Mouse (Mus musculus) urinary bladder, adult 2 months (tissue): ENCODE data around the gene Olfr18. TPM values are rescaled to one million over a fixed set of nuclear protein-coding genes. Genes with fewer than 3 reads are reported as not detected.
"Not testable (repeated sequence)": the region's sequence is repeated elsewhere in the genome, so short reads cannot be mapped to it uniquely, and the experiment has no call there.

Source experiments
- DNase-seq: peaks from one replicate; pipeline ENCODE4 v3.0.0; 2022; ENCODE audit warnings: low spot score
- polyA plus RNA-seq: library from polyadenylated mRNA; depleted of rRNA; stranded (reverse); fragments of >200 nt; gene quantifications from 2 replicates; pipeline ENCODE4 v1.2.3, GENCODE M21; 2012; rRNA removed

Gene Olfr18
- polyA plus RNA-seq = not detected in 2 replicates

GRCm38 (mm10) chr9:20335994-20336393 lies at the start of gene Olfr18:
Gene Olfr18, minus strand, starts transcription at chr9:20336094.
- DNase-seq = no peak

GRCm38 (mm10) chr9:20385343-20385703 lies 49.4 kb upstream of the Olfr18 start:
- DNase-seq = no peak

GRCm38 (mm10) chr9:20384532-20385342 lies 48.8 kb upstream of the Olfr18 start, which contains the start of gene Zfp560:
Gene Zfp560, minus strand, starts transcription at chr9:20385177.
- peak; percentile 79 for DNase-seq

GRCm38 (mm10) chr9:20383659-20384058 lies 47.8 kb upstream of the Olfr18 start:
- no peak for DNase-seq

GRCm38 (mm10) chr9:20374712-20375111 lies 38.8 kb upstream of the Olfr18 start:
- no peak for DNase-seq

- no peak for DNase-seq
Measured at GRCm38 (mm10) chr9:20367311-20367710, 31.4 kb upstream of the Olfr18 start.

- DNase-seq = no peak
Measured at GRCm38 (mm10) chr9:20348501-20348900, 12.6 kb upstream of the Olfr18 start.

GRCm38 (mm10) chr9:20298232-20298631 lies 37.7 kb downstream of the Olfr18 start, which contains the start of gene Olfr873:
Gene Olfr873, plus strand, starts transcription at chr9:20298532.
- DNase-seq = no peak

- not testable (repeated sequence) for DNase-seq
Measured at GRCm38 (mm10) chr9:20295562-20295961, 40.3 kb downstream of the Olfr18 start.

- DNase-seq = no peak
Measured at GRCm38 (mm10) chr9:20282051-20282450, 53.8 kb downstream of the Olfr18 start, which contains the start of gene Olfr39. Gene Olfr39, plus strand, starts transcription at chr9:20282351.

Other genes starting within 250 kb of the Olfr18 start
- gene Olfr868, start 237.5 kb downstream of the Olfr18 start, polyA plus RNA-seq = not detected in 2 replicates
- gene Olfr869, start 207.1 kb downstream of the Olfr18 start, polyA plus RNA-seq = not detected in 2 replicates
- gene Olfr870, start 162.0 kb downstream of the Olfr18 start, polyA plus RNA-seq = not detected in 2 replicates
- gene Olfr871, start 123.9 kb downstream of the Olfr18 start, polyA plus RNA-seq = not detected in 2 replicates
- gene Olfr872, start 99.0 kb downstream of the Olfr18 start, polyA plus RNA-seq = not detected in 2 replicates
- gene Olfr39, start 53.7 kb downstream of the Olfr18 start, polyA plus RNA-seq = not detected in 2 replicates
- gene Olfr873, start 37.6 kb downstream of the Olfr18 start, polyA plus RNA-seq = not detected in 2 replicates
- gene Zfp560, start 49.1 kb upstream of the Olfr18 start, polyA plus RNA-seq = 22.6 and 26.5 TPM in 2 replicates
- 6.8 and 7.5 TPM in 2 replicates for gene Zfp26, start 124.1 kb upstream of the Olfr18 start, polyA plus RNA-seq
- 16.0 and 17.1 TPM in 2 replicates for gene Zfp426, start 156.7 kb upstream of the Olfr18 start, polyA plus RNA-seq
- gene Zfp266, start 185.3 kb upstream of the Olfr18 start, polyA plus RNA-seq = 37.7 and 39.1 TPM in 2 replicates
- gene Zfp846, start 245.2 kb upstream of the Olfr18 start, polyA plus RNA-seq = 6.9 TPM in 2 replicates